Mouse (Mus musculus): Measurements from ENCODE around the gene Ttbk1. TPM values are rescaled to one million over a fixed set of nuclear protein-coding genes. Genes with fewer than 3 reads are reported as not detected.

Gene Ttbk1
- polyA plus RNA-seq, 2 experiments, result 0.06 to 0.31 TPM

DNA sequence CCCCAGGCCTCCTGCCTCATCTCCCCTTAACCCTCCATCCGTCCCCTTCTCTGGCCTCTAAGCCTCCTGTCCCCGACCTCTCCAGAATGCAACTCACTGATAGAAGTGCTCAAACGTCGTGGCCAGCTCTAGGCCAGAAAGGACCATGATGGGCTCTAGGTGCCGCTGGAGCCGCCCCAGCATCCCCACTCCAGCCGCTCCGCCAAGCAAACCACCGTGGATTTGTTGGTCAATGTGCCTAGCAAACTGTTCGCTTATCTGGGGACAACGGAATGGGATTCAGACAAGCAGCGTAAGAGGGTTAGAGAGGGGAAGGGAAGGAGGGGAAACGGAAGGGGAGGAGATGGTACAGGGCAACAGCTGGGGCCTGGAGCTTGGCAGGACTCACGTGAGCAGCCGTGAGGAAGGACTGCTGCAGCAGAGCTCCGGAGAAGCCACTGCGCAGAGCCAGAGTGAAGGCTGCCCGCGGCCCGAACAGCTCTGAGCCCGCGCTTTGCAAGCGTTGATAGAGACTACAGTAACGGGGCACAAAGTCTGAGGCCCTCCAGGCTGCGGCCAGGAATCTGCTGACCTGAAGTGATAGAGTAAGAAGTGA is 33.0 kb upstream of the Ttbk1 start:
- Histone ChIP-seq H3K9me3 (ENCODE audit: control insufficient read depth, low read length) (no peaks in the 10 kb centered on the region), H3K4me2 (replicated peaks; ENCODE audit: low read depth, low read length, severe bottlenecking) (peak overlapping the region; percentile 37), H3K4me3 (replicated peaks; ENCODE audit: low read length) (peak overlapping the region; percentile 2; the same call in 1 of the 2 replicates), H3K9ac (ENCODE audit: low read depth, low read length, severe bottlenecking) (peak overlapping the region; percentile 31; the same call in 1 of the 2 replicates), H3K27me3 (ENCODE audit: control insufficient read depth, insufficient read depth, low read length) (0 out of 2 replicates have a peak, but pooled peaks cover 8% of the 10 kb centered on the region), H3K4me1 (ENCODE audit: control insufficient read depth, insufficient read depth, low read length) (no peaks in the 10 kb centered on the region), H3K36me3 (ENCODE audit: control insufficient read depth, insufficient read depth, low read length) (peaks cover 13% of the 10 kb centered on the region), H3K27ac (replicated peaks; ENCODE audit: low read depth, low read length) (no peak overlapping the region)
- 41% methylated on average over 25 of the region's 25 CpGs for WGBS
- ATAC-seq (ENCODE audit: low FRiP score, low read depth), result peak; percentile 39; the same call in 1 of the 2 replicates
- no peak for TF ChIP-seq POLR2A (IDR thresholded peaks at IDR 0.05; ENCODE audit: borderline replicate concordance, extremely low read depth, insufficient read depth, insufficient read length)
- DNase-seq (ENCODE audit: low spot score), result no peak

DNA sequence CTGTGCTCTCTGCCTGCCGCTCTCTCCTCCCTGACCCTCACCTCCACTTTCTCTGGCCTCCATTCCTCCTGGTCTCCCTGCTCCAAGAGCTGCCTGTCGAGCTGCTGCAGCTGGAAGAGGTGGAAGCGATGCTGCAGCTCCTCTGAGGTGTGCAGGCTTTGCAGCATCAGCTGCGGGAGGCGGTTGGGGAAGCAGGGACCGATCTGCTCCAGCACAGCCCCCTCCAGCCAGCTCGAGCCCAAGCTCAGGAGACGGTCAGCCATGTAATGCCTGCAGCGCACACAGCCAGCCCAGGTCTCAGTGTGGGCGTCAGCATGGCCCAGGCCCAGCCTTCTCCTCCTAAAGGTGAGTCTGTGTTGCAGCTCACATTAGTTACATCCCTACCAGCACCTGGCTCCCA is 32.5 kb upstream of the Ttbk1 start:
- H3K4me1 ChIP-seq (ENCODE audit: control insufficient read depth, insufficient read depth, low read length), result no peaks in the 10 kb centered on the region
- peak overlapping the region; percentile 31; the same call in 1 of the 2 replicates for H3K9ac ChIP-seq (ENCODE audit: low read depth, low read length, severe bottlenecking)
- DNase-seq (ENCODE audit: low spot score), result no peak
- peak overlapping the region; percentile 37 for H3K4me2 ChIP-seq (replicated peaks; ENCODE audit: low read depth, low read length, severe bottlenecking)
- ATAC-seq (ENCODE audit: low FRiP score, low read depth), result no peak
- H3K27me3 ChIP-seq (ENCODE audit: control insufficient read depth, insufficient read depth, low read length), result 0 out of 2 replicates have a peak, but pooled peaks cover 8% of the 10 kb centered on the region
- no peak for TF ChIP-seq POLR2A (IDR thresholded peaks at IDR 0.05; ENCODE audit: borderline replicate concordance, extremely low read depth, insufficient read depth, insufficient read length)
- H3K9me3 ChIP-seq (ENCODE audit: control insufficient read depth, low read length), result no peaks in the 10 kb centered on the region
- H3K4me3 ChIP-seq (replicated peaks; ENCODE audit: low read length), result peak overlapping the region; percentile 2; the same call in 1 of the 2 replicates
- H3K36me3 ChIP-seq (ENCODE audit: control insufficient read depth, insufficient read depth, low read length), result peaks cover 8% of the 10 kb centered on the region
- H3K27ac ChIP-seq (replicated peaks; ENCODE audit: low read depth, low read length), result no peak overlapping the region
- WGBS, result 53% methylated on average over 10 of the region's 10 CpGs

DNA sequence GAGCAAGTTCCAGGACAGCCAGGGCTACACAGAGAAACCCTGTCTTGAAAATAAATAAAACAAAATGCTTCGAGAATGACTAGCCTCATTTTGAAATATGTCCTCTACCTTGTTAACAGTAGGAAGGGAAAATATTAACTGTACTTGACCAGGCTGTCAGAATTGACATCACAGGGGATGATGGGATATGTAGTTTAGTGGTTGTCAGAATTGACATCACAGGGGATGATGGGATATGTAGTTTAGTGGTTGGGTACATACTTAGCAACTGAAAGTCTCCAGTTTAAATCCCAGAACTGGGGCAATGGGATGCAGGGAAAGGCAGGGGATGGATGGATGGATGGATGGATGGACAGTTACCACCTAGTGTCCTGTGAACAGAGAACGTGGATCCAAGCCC is 25.9 kb upstream of the Ttbk1 start:
- H3K36me3 ChIP-seq (ENCODE audit: control insufficient read depth, insufficient read depth, low read length), result peaks cover 6% of the 10 kb centered on the region; the same call in 1 of the 2 replicates
- H3K4me3 ChIP-seq (replicated peaks; ENCODE audit: low read length), result no peak overlapping the region
- 55% methylated on average over 2 of the region's 2 CpGs for WGBS
- H3K4me2 ChIP-seq (replicated peaks; ENCODE audit: low read depth, low read length, severe bottlenecking), result no peak overlapping the region
- no peak for DNase-seq (ENCODE audit: low spot score)
- H3K9me3 ChIP-seq (ENCODE audit: control insufficient read depth, low read length), result no peaks in the 10 kb centered on the region
- H3K4me1 ChIP-seq (ENCODE audit: control insufficient read depth, insufficient read depth, low read length), result no peaks in the 10 kb centered on the region
- no peaks in the 10 kb centered on the region for H3K27me3 ChIP-seq (ENCODE audit: control insufficient read depth, insufficient read depth, low read length)
- no peak for TF ChIP-seq POLR2A (IDR thresholded peaks at IDR 0.05; ENCODE audit: borderline replicate concordance, extremely low read depth, insufficient read depth, insufficient read length)
- no peak for ATAC-seq (ENCODE audit: low FRiP score, low read depth)
- no peak overlapping the region for H3K27ac ChIP-seq (replicated peaks; ENCODE audit: low read depth, low read length)
- no peak overlapping the region for H3K9ac ChIP-seq (ENCODE audit: low read depth, low read length, severe bottlenecking)

DNA sequence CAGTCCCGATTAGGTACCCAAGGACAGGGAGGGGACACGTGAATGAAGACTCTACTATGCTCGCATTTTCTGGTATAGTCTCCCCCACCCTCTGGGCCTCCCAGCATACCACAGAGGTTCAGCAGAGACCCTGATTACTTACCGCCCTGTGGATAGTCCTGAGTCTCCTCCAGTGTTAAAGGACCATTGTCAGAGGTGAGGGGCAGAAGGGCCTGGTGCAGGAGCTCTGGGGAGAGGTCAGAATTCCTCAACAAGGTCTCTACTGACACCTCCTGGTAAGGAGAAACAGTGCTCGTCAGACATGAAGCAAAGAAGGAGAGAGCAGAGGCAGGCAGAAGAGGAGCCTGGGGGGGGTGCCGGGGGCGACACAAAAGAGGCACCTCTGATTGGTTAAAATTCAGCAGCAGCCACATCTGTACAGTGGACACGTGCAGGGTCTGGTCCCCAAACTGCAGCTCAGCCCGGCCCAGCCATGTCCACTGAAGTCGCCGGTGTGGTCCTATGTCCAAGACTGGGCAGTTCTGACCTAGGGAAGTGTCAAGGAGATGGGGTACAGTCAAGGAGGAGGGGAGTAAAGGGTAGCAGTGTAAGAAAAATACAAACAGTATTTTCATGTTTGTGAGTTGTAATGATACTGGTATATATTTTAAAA is 23.7 kb upstream of the Ttbk1 start:
- Histone ChIP-seq H3K4me2 (replicated peaks; ENCODE audit: low read depth, low read length, severe bottlenecking) (no peak overlapping the region), H3K9me3 (ENCODE audit: control insufficient read depth, low read length) (no peaks in the 10 kb centered on the region), H3K36me3 (ENCODE audit: control insufficient read depth, insufficient read depth, low read length) (no peaks in the 10 kb centered on the region), H3K4me1 (ENCODE audit: control insufficient read depth, insufficient read depth, low read length) (no peaks in the 10 kb centered on the region), H3K27ac (replicated peaks; ENCODE audit: low read depth, low read length) (no peak overlapping the region), H3K9ac (ENCODE audit: low read depth, low read length, severe bottlenecking) (no peak overlapping the region), H3K27me3 (ENCODE audit: control insufficient read depth, insufficient read depth, low read length) (no peaks in the 10 kb centered on the region), H3K4me3 (replicated peaks; ENCODE audit: low read length) (no peak overlapping the region)
- DNase-seq (ENCODE audit: low spot score) (peak; percentile 23), ATAC-seq (ENCODE audit: low FRiP score, low read depth) (peak; percentile 46; the same call in 1 of the 2 replicates)
- TF ChIP-seq POLR2A (IDR thresholded peaks at IDR 0.05; ENCODE audit: borderline replicate concordance, extremely low read depth, insufficient read depth, insufficient read length), result no peak
- 50% methylated on average over 11 of the region's 11 CpGs for WGBS

DNA sequence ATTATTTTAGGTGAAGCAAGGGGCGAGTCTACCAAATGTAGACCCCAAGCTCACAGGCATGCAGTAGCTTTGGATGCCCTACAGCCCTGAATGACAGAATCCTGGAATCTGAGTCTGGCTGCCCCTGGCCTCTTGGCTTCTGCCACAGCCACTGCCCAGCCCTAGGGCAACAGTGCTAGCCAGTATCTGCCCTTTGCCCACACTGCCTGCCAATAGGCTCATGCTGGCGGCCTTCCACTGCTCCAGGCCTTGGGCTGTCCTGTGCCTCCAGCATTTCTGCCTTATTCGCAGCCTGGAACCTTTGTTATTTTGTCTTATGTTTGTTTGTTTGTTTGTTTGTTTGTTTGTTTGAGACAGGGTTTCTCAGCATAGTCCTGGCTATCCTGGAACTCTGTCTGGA is 18.1 kb upstream of the Ttbk1 start:
- Histone ChIP-seq H3K4me2 (replicated peaks; ENCODE audit: low read depth, low read length, severe bottlenecking) (no peak overlapping the region), H3K9ac (ENCODE audit: low read depth, low read length, severe bottlenecking) (no peak overlapping the region), H3K4me3 (replicated peaks; ENCODE audit: low read length) (no peak overlapping the region), H3K27me3 (ENCODE audit: control insufficient read depth, insufficient read depth, low read length) (no peaks in the 10 kb centered on the region), H3K36me3 (ENCODE audit: control insufficient read depth, insufficient read depth, low read length) (no peaks in the 10 kb centered on the region), H3K9me3 (ENCODE audit: control insufficient read depth, low read length) (no peaks in the 10 kb centered on the region), H3K4me1 (ENCODE audit: control insufficient read depth, insufficient read depth, low read length) (no peaks in the 10 kb centered on the region), H3K27ac (replicated peaks; ENCODE audit: low read depth, low read length) (no peak overlapping the region)
- no peak for ATAC-seq (ENCODE audit: low FRiP score, low read depth)
- TF ChIP-seq POLR2A (IDR thresholded peaks at IDR 0.05; ENCODE audit: borderline replicate concordance, extremely low read depth, insufficient read depth, insufficient read length), result no peak
- DNase-seq (ENCODE audit: low spot score), result no peak
- WGBS, result 87% methylated on average over 3 of the region's 3 CpGs

Data from limb, embryonic 14.5 days (tissue).